Mouse (Mus musculus) left cerebral cortex, adult 9 months (tissue): ENCODE measurements around the gene Ltbp3.

Source experiments
- DNase-seq, 2 experiments: peaks; one replicate each; pipeline ENCODE4 v3.0.0; 2022; ENCODE audit warnings: low spot score in 2 of 2

The Ltbp3 gene

DNA sequence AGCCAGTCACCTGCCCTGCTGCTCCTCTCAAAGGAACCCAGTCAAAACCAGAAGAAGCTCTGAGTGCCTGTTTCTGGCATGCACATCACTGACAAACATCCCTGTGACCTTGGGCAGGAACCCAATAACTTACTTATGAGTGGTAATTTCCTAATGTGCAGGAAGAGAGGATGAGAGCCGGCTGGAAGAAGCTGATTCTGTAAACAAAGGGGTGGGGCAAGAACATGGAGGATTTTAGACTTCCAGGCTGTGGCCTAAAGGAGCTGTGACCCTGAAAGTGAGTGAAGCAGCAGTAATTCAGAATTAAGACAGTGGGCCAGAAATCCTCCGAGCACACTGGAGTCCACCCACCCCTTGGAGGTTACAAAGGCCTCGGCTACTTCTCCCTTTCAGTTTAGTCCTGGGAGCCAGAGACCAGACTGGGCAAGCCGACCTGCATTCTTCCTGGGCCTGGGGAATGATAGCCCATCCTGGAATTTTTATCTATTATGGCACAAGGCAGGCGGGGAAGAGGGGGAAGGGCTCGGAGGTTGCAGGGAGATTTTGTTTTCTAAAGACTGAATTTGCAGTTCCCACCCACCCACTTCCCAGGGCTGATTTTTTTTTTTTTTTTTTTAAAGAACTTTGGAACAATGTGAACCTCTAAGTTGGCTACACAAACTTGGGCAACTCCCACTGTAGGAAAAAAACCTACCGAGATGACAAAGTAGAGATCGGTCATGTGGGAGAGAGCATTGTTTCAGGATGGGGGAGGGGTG, 65.5 kb downstream of the Ltbp3 start:
- DNase-seq = peak in 1 of 2 experiments; percentile 54

- DNase-seq = no peak
Observed at GRCm38 (mm10) chr19:5806809-5807205, 66.1 kb downstream of the Ltbp3 start.

GRCm38 (mm10) chr19:5807740-5808139, 67.0 kb downstream of the Ltbp3 start:
- DNase-seq = no peak
